Mouse (Mus musculus) E14TG2a.4 (cell line): ENCODE measurements around the gene Atp2b2.

ENCODE experiments used
- CTCF ChIP-seq: conservative IDR thresholded peaks from 2 replicates; pipeline ENCODE4 v1.5.1; 2014; ENCODE audit warnings: low read length
- NANOG ChIP-seq: IDR thresholded peaks from 2 replicates; pipeline ENCODE4 v1.6.1; 2014; ENCODE audit warnings: borderline replicate concordance, low read length, mixed read lengths
- POU5F1 ChIP-seq: IDR thresholded peaks from 2 replicates; pipeline ENCODE4 v1.6.1; 2014; ENCODE audit warnings: low read length, borderline replicate concordance

DNA sequence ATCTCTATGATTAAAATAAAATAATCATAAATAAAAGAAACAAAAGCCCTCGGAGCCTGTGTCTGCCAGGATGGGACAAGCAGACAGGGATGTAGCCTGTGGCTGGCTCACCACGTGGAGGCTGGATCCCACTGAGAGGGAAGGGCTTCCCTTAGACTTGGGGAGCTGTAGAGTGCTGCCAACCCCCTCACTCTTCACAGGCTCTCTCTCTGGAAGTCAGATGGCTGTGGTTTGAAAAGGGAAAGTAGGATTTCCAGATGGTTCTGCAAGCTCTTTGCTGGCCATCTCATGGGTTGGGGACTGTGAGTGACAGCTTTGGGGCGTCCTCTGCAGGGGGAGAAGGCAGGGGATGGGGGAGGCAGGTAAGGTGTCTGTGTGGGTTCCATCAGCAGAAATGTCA, 163.0 kb downstream of the Atp2b2 start:
- TF ChIP-seq CTCF (no peak), POU5F1 (no peak), NANOG (no peak)
